Mouse (Mus musculus) C2C12 (cell line): ENCODE results near the gene Igf2bp1. TPM values are rescaled to one million over a fixed set of nuclear protein-coding genes. Genes with fewer than 3 reads are reported as not detected.

Experiments used
- H3K27me3 ChIP-seq: one replicate; pipeline ENCODE4 v1.6.1; 2011; ENCODE audit not compliant: control insufficient read depth, insufficient read depth, insufficient read length
- H3K36me3 ChIP-seq: one replicate; pipeline ENCODE4 v1.6.1; 2011; ENCODE audit not compliant: control insufficient read depth, insufficient read depth
- H3K4me3 ChIP-seq: one replicate; pipeline ENCODE4 v1.5.1; 2011; ENCODE audit warnings: mild to moderate bottlenecking, control low read depth; ENCODE audit not compliant: poor library complexity, insufficient read depth, severe bottlenecking
- H3K79me2 ChIP-seq: one replicate; pipeline ENCODE4 v1.6.1; 2011; ENCODE audit not compliant: control insufficient read depth, insufficient read depth
- H3K79me3 ChIP-seq: one replicate; pipeline ENCODE4 v1.6.1; 2011; ENCODE audit warnings: low read depth, control low read depth
- H3ac ChIP-seq: one replicate; pipeline ENCODE3; 2011; ENCODE audit warnings: low read depth; ENCODE audit not compliant: control insufficient read depth, insufficient read length
- CEBPB ChIP-seq: IDR thresholded peaks from one replicate; pipeline ENCODE4 v1.6.1; 2011; ENCODE audit warnings: low read depth, mild to moderate bottlenecking, control low read depth, moderate library complexity
- CTCF ChIP-seq: IDR thresholded peaks from one replicate; pipeline ENCODE4 v1.5.1; 2011; ENCODE audit not compliant: control insufficient read depth, insufficient read depth, insufficient read length
- FOSL1 ChIP-seq: IDR thresholded peaks from one replicate; pipeline ENCODE4 v1.8.0; 2011; ENCODE audit warnings: mild to moderate bottlenecking, low read length; ENCODE audit not compliant: poor library complexity, insufficient read depth, severe bottlenecking
- MAX ChIP-seq: IDR thresholded peaks from one replicate; pipeline ENCODE4 v1.6.1; 2011; ENCODE audit warnings: mild to moderate bottlenecking, control low read depth
- MYOD1 ChIP-seq: IDR thresholded peaks from one replicate; pipeline ENCODE4 v1.6.1; 2011; ENCODE audit warnings: low read depth; ENCODE audit not compliant: control insufficient read depth, insufficient read length
- MYOG ChIP-seq: IDR thresholded peaks from one replicate; pipeline ENCODE4 v1.6.1; 2011; ENCODE audit not compliant: control insufficient read depth, insufficient read length; ENCODE audit errors: extremely low read depth
- USF1 ChIP-seq: IDR thresholded peaks from one replicate; pipeline ENCODE4 v1.6.1; 2011; ENCODE audit warnings: low read depth, mild to moderate bottlenecking, control low read depth, moderate library complexity
- polyA plus RNA-seq: library from polyadenylated mRNA; unstranded; fragments of >200 nt; fragmentation: generic; extraction: Trizol; gene quantifications from one replicate; pipeline ENCODE4 v1.2.1, GENCODE M21; 2012; ENCODE audit warnings: missing spikeins

Igf2bp1 gene
- polyA plus RNA-seq, 1 experiment = 0.74 TPM

DNA sequence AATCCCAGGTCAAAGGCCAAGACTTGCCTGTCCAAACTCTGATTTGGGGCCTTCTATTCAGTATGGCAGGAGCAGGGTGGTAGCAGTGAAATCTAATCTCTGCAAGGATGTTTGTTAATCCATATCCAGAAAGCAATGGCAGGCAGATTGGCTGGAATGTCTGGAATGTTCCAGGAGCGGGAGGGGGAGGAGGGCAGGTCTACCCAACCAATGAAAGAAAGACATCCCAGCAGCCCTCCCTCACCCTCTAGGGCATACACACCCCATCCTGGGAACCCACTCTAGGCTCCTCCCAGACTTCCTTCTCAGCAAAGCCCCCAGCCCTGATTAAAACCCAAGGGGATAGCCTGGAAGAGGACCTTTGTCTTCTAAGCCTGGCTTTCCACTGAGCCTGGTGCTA lies 23.3 kb downstream of the Igf2bp1 start:
- no peaks in the 10 kb centered on the region for H3K27me3 ChIP-seq
- no peaks in the 10 kb centered on the region for H3K36me3 ChIP-seq
- H3ac ChIP-seq = no peak overlapping the region
- H3K4me3 ChIP-seq = no peak overlapping the region
- no peaks in the 10 kb centered on the region for H3K79me2 ChIP-seq
- TF ChIP-seq FOSL1 (no peak), USF1 (no peak), MYOG (no peak), MAX (no peak), CTCF (no peak), MYOD1 (no peak), CEBPB (no peak)
- no peaks in the 10 kb centered on the region for H3K79me3 ChIP-seq

DNA sequence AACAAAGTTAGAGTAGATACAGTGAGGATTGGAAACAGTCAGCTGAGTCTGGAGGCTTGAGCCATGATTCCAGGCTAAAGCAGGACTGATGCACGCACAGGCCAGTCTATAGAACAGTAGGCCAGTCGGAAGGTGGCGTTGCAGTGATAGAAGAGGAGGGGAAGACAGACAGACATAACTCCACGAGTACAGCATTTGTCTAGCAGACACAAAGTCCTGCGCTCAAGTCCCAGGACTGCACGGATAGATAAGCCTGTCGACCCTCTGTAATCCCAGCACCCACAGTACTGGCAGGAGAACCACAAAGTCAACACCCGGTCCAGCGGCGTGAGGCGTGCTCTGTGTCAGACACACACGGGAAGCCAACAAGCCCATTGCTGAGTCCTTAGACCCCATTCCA lies 23.9 kb downstream of the Igf2bp1 start:
- Histone ChIP-seq H3K79me3 (no peaks in the 10 kb centered on the region), H3K36me3 (no peaks in the 10 kb centered on the region), H3K4me3 (no peak overlapping the region), H3K79me2 (no peaks in the 10 kb centered on the region), H3ac (no peak overlapping the region), H3K27me3 (no peaks in the 10 kb centered on the region)
- no peak for TF ChIP-seq MAX
- TF ChIP-seq MYOD1 = no peak
- no peak for TF ChIP-seq CTCF
- TF ChIP-seq MYOG = no peak

DNA sequence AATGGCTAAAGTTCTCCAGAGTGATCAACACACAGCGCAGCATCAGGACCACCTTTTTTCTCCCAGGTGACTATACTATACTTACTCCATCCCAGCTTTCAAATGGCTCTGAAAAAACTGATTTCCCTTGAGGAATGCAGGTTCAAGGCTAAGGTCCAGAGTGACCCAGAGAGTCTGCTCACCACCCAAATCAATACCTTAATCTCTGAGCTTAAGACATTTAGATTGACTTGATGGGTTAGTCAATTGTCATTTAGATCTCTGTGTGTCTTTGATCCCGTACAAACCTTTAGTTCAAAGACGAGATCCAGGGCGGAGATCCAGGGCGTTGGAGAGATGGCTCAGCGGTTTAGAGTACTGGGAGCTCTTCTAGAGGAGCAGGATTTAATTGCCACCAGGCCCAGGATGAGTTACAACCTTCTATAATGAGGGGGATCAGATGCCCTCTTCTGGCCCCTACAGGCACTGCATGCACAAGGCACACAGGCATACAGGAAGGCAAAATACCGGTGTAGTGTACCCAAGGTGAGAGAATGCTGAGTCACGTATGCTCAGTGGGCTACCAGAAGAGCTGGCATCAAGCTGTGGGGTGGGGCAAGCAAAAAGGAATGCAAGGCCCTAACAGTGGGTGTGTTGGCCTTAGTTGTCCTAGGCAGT lies 24.9 kb downstream of the Igf2bp1 start:
- H3K36me3 ChIP-seq = no peaks in the 10 kb centered on the region
- H3K79me2 ChIP-seq = no peaks in the 10 kb centered on the region
- no peak overlapping the region for H3K4me3 ChIP-seq
- no peaks in the 10 kb centered on the region for H3K79me3 ChIP-seq
- H3ac ChIP-seq = no peak overlapping the region
- TF ChIP-seq CEBPB (no peak), FOSL1 (no peak), MYOG (no peak), MYOD1 (no peak), USF1 (no peak), MAX (no peak), CTCF (no peak)
- H3K27me3 ChIP-seq = no peaks in the 10 kb centered on the region

DNA sequence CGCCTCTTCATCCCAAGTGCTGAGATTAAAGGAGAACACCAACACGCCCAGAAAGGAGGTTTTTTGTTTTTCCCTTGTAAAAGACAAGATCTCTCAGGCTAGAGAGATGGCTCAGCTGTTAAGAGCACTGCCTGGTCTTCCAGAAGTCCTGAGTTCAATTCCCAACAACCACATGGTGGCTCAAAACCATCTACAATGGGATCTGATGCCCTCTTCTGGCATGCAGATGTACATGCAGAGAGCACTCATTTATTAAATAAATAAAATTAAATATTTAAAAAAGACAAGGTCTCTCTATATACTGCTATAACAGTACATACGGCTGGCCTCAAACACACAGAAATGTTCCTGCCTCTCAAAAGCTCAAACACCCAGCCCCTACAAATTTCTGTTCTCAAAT lies 27.3 kb downstream of the Igf2bp1 start:
- Histone ChIP-seq H3K27me3 (peaks cover 6% of the 10 kb centered on the region), H3K79me3 (no peaks in the 10 kb centered on the region), H3K79me2 (no peaks in the 10 kb centered on the region), H3K36me3 (no peaks in the 10 kb centered on the region), H3ac (no peak overlapping the region), H3K4me3 (no peak overlapping the region)
- no peak for TF ChIP-seq CTCF
- no peak for TF ChIP-seq USF1
- TF ChIP-seq MYOD1 = no peak
- TF ChIP-seq MYOG = no peak
- TF ChIP-seq CEBPB = no peak
- TF ChIP-seq FOSL1 = no peak
- TF ChIP-seq MAX = no peak

DNA sequence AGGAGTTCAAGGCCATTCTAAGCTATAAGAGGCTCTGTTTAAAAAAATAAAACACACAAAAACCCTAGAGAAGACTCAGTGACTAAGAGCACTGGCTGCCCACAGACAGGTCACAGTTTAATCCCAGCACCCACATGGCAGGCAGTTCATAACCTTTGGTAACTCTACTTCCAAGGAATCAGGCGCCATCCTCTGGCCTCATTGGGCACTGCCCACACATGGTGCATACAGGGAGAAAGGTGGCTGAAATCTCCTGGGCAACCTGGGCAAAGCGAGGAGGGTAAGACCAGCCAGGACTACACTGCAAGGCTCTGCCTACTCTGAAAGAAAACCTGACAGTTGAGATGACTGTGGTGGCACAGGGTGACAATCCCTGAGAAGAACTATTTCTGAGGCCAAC lies 29.4 kb downstream of the Igf2bp1 start:
- no peaks in the 10 kb centered on the region for H3K36me3 ChIP-seq
- TF ChIP-seq MYOD1 (no peak), MAX (no peak), USF1 (no peak), CTCF (no peak), CEBPB (no peak), MYOG (no peak), FOSL1 (no peak)
- H3K27me3 ChIP-seq = peaks cover 10% of the 10 kb centered on the region
- H3K4me3 ChIP-seq = no peak overlapping the region
- H3ac ChIP-seq = no peak overlapping the region
- H3K79me2 ChIP-seq = no peaks in the 10 kb centered on the region
- H3K79me3 ChIP-seq = no peaks in the 10 kb centered on the region

DNA sequence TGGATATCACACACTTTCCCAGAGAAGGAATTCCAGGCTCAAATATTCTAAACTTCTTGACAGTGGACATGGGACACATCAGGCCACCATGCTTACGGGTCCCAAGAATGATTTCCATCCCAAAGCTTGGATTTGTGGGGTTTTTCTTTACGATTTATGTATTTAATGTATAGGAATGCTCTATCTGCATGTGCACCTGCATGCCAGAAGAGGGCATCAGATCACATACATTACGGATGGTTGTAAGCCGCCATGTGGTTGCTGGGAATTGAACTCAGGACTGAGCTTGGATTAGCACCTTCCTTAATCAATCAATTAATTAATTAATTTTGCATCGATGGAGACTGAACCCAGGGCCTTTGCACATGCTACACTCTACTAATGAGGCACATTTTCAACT lies 30.0 kb downstream of the Igf2bp1 start:
- Histone ChIP-seq H3K79me3 (no peaks in the 10 kb centered on the region), H3ac (no peak overlapping the region), H3K27me3 (peaks cover 10% of the 10 kb centered on the region), H3K4me3 (no peak overlapping the region), H3K36me3 (no peaks in the 10 kb centered on the region), H3K79me2 (no peaks in the 10 kb centered on the region)
- TF ChIP-seq MAX (no peak), CEBPB (no peak), MYOD1 (no peak), FOSL1 (no peak), MYOG (no peak), CTCF (no peak), USF1 (no peak)
